Comparison of ENCODE assay signal across 8 mouse cellular contexts in genomic region chr12:102705216-102705871, GRCm38 (mm10). TPM values are rescaled to one million over a fixed set of nuclear protein-coding genes. Genes with fewer than 3 reads are reported as not detected.
DNase-seq lines count a peak whose midpoint lies in the region; ATAC-seq and TF ChIP-seq lines count a peak whose summit lies in the region.

No protein-coding gene starts in this region.

- H3K4me2 ChIP-seq in hindbrain, embryonic 15.5 days: peak overlapping the region; percentile 90

- H3K4me3 ChIP-seq in hindbrain, embryonic 15.5 days: peak overlapping the region; percentile 90

- ATAC-seq in Patski: peak; percentile 44
- ATAC-seq in hindbrain, embryonic 15.5 days (ENCODE audit: low FRiP score, low read depth): peak; percentile 81

- in situ Hi-C loops in Patski (cut with MboI; ENCODE audit: low pct_unique_long_range_greater_than_20kb): loop anchor here (5.0 kb wide), 3 partner anchors 68 to 178 kb away; no protein-coding TSS in a partner anchor

- peak overlapping the region; percentile 86 for H3K9ac ChIP-seq in hindbrain, embryonic 15.5 days

- no peaks in the 10 kb centered on the region for H3K9me3 ChIP-seq in hindbrain, embryonic 15.5 days

- peak overlapping the region; percentile 93 for H3K27ac ChIP-seq in hindbrain, embryonic 15.5 days (replicated peaks)

- DNase-seq in Patski (ENCODE audit: low read depth, low spot score): no peak
- peak; percentile 95 to 97 for DNase-seq in cerebellum, postnatal 25 days
- DNase-seq in frontal cortex, postnatal 36 days (ENCODE audit: low spot score in 2 of 2): peak; percentile 86 to 91
- DNase-seq in left cerebral cortex, adult 18-20 months (ENCODE audit: low spot score in 2 of 2): peak; percentile 89 to 95
- DNase-seq in lung, postnatal 4 days: peak; percentile 91 to 92
- peak; percentile 94 for DNase-seq in retina, postnatal 1 day
- DNase-seq in thymus, postnatal 4 days: peak; percentile 98

- 1% methylated on average over 45 of the region's 45 CpGs for WGBS in hindbrain, embryonic 15.5 days

- peaks cover 45% of the 10 kb centered on the region for H3K4me1 ChIP-seq in hindbrain, embryonic 15.5 days (replicated peaks)

- H3K27me3 ChIP-seq in Patski: no peaks in the 10 kb centered on the region
- H3K27me3 ChIP-seq in hindbrain, embryonic 15.5 days: no peaks in the 10 kb centered on the region

- no peak for TF ChIP-seq CTCF in Patski (IDR thresholded peaks at IDR 0.05)

- POLR2A ChIA-PET in Patski (lab: Charles Lee): interaction anchor here (0.6 to 1.5 kb wide), 2 partner anchors 10 to 38 kb away, joined by 3 read pairs; no protein-coding TSS in a partner anchor

- CTCF ChIA-PET in Patski (lab: Charles Lee): interaction anchor here (0.6 to 1.6 kb wide), 10 partner anchors 9 to 178 kb away, joined by 3 to 4 read pairs (median 3); no protein-coding TSS in a partner anchor

- no peaks in the 10 kb centered on the region for H3K36me3 ChIP-seq in hindbrain, embryonic 15.5 days

RNA-seq across cellular contexts. Expression of gene Itpk1, which starts 0.6 kb away (rescaled TPM):
- 22.9 TPM for polyA plus RNA-seq in Patski (2021)
- polyA plus RNA-seq in hindbrain, embryonic 15.5 days (2015; fragmentation: Nextera tagmentation; extraction: Ambion mirVana): 35.1 and 38.7 TPM in 2 replicates
- total RNA-seq in left cerebral cortex, adult 18-20 months (2021): 10 to 100 TPM; 56.0 to 63.6 TPM

RNA-seq across cellular contexts. Expression of gene Moap1, which starts 38.1 kb away (rescaled TPM):
- 13.3 TPM for polyA plus RNA-seq in Patski (2021)
- polyA plus RNA-seq in hindbrain, embryonic 15.5 days (2015; fragmentation: Nextera tagmentation; extraction: Ambion mirVana): 63.3 and 68.4 TPM in 2 replicates
- 10 to 100 TPM; 33.1 to 34.5 TPM for total RNA-seq in left cerebral cortex, adult 18-20 months (2021)

RNA-seq across cellular contexts. Expression of gene Tmem251, which starts 38.2 kb away (rescaled TPM):
- 6.5 TPM for polyA plus RNA-seq in Patski (2021)
- polyA plus RNA-seq in hindbrain, embryonic 15.5 days (2015; fragmentation: Nextera tagmentation; extraction: Ambion mirVana): 10.4 and 11.3 TPM in 2 replicates
- 1 to 10 TPM; 5.1 to 5.7 TPM for total RNA-seq in left cerebral cortex, adult 18-20 months (2021)

RNA-seq across cellular contexts. Expression of gene Gm28051, which starts 52.2 kb away (rescaled TPM):
- polyA plus RNA-seq in Patski (2021): not detected
- polyA plus RNA-seq in hindbrain, embryonic 15.5 days (2015; fragmentation: Nextera tagmentation; extraction: Ambion mirVana): not detected in 2 replicates
- not detected for total RNA-seq in left cerebral cortex, adult 18-20 months (2021)

RNA-seq across cellular contexts. Expression of gene Gon7, which starts 52.3 kb away (rescaled TPM):
- polyA plus RNA-seq in Patski (2021): 14.6 TPM
- 42.8 and 45.0 TPM in 2 replicates for polyA plus RNA-seq in hindbrain, embryonic 15.5 days (2015; fragmentation: Nextera tagmentation; extraction: Ambion mirVana)
- total RNA-seq in left cerebral cortex, adult 18-20 months (2021): 10 to 100 TPM; 13.8 to 21.4 TPM
